Mouse (Mus musculus): Measurements from ENCODE around the gene Msx2. TPM values are rescaled to one million over a fixed set of nuclear protein-coding genes. Genes with fewer than 3 reads are reported as not detected.

Gene Msx2
- polyA plus RNA-seq, 1 experiment from 2014 or later, result not detected

GRCm38 (mm10) chr13:53426507-53426906 lies 46.4 kb downstream of the Msx2 start:
- Histone ChIP-seq H3K4me2 (ENCODE audit: low read depth, low read length) (no peak overlapping the region), H3K4me3 (ENCODE audit: low read depth, low read length) (no peak overlapping the region), H3K9ac (replicated peaks) (no peak overlapping the region), H3K4me1 (ENCODE audit: insufficient read depth) (no peaks in the 10 kb centered on the region), H3K27me3 (ENCODE audit: insufficient read depth, low read length) (no peaks in the 10 kb centered on the region), H3K27ac (ENCODE audit: low read depth) (no peak overlapping the region), H3K9me3 (ENCODE audit: low read length) (no peaks in the 10 kb centered on the region), H3K36me3 (replicated peaks; ENCODE audit: insufficient read depth, low read length) (no peaks in the 10 kb centered on the region)
- DNase-seq (peak; percentile 86), ATAC-seq (no peak)
- TF ChIP-seq EP300 (IDR thresholded peaks at IDR 0.05; ENCODE audit: low read depth), result no peak
- peak; percentile 98 for TF ChIP-seq CTCF (IDR thresholded peaks at IDR 0.05; ENCODE audit: low read depth)
- 19% methylated on average over 7 of the region's 7 CpGs for WGBS (ENCODE audit: insufficient replicate concordance)

- ATAC-seq, result no peak
- no peak overlapping the region for H3K27ac ChIP-seq (ENCODE audit: low read depth)
- WGBS (ENCODE audit: insufficient replicate concordance), result 59% methylated on average over 4 of the region's 4 CpGs
- no peak overlapping the region for H3K9ac ChIP-seq (replicated peaks)
- TF ChIP-seq CTCF (IDR thresholded peaks at IDR 0.05; ENCODE audit: low read depth), result no peak
- TF ChIP-seq EP300 (IDR thresholded peaks at IDR 0.05; ENCODE audit: low read depth), result no peak
- no peak overlapping the region for H3K4me2 ChIP-seq (ENCODE audit: low read depth, low read length)
- H3K4me1 ChIP-seq (ENCODE audit: insufficient read depth), result no peaks in the 10 kb centered on the region
- H3K9me3 ChIP-seq (ENCODE audit: low read length), result no peaks in the 10 kb centered on the region
- H3K4me3 ChIP-seq (ENCODE audit: low read depth, low read length), result no peak overlapping the region
- no peaks in the 10 kb centered on the region for H3K36me3 ChIP-seq (replicated peaks; ENCODE audit: insufficient read depth, low read length)
- H3K27me3 ChIP-seq (ENCODE audit: insufficient read depth, low read length), result no peaks in the 10 kb centered on the region
- DNase-seq, result no peak
These were observed 51.7 kb downstream of the Msx2 start for GRCm38 (mm10) chr13:53421189-53421588.

GRCm38 (mm10) chr13:53420741-53421140 lies 52.1 kb downstream of the Msx2 start:
- H3K4me1 ChIP-seq (ENCODE audit: insufficient read depth), result no peaks in the 10 kb centered on the region
- no peak overlapping the region for H3K27ac ChIP-seq (ENCODE audit: low read depth)
- 62% methylated on average over 4 of the region's 4 CpGs for WGBS (ENCODE audit: insufficient replicate concordance)
- no peak overlapping the region for H3K4me3 ChIP-seq (ENCODE audit: low read depth, low read length)
- ATAC-seq, result no peak
- no peak for TF ChIP-seq CTCF (IDR thresholded peaks at IDR 0.05; ENCODE audit: low read depth)
- TF ChIP-seq EP300 (IDR thresholded peaks at IDR 0.05; ENCODE audit: low read depth), result no peak
- no peak overlapping the region for H3K9ac ChIP-seq (replicated peaks)
- DNase-seq, result no peak
- no peak overlapping the region for H3K4me2 ChIP-seq (ENCODE audit: low read depth, low read length)
- H3K36me3 ChIP-seq (replicated peaks; ENCODE audit: insufficient read depth, low read length), result no peaks in the 10 kb centered on the region
- no peaks in the 10 kb centered on the region for H3K9me3 ChIP-seq (ENCODE audit: low read length)
- no peaks in the 10 kb centered on the region for H3K27me3 ChIP-seq (ENCODE audit: insufficient read depth, low read length)

GRCm38 (mm10) chr13:53419681-53420080 lies 53.2 kb downstream of the Msx2 start:
- ATAC-seq (no peak), DNase-seq (no peak)
- H3K36me3 ChIP-seq (replicated peaks; ENCODE audit: insufficient read depth, low read length), result no peaks in the 10 kb centered on the region
- no peaks in the 10 kb centered on the region; the same call in 1 of the 2 replicates for H3K4me1 ChIP-seq (ENCODE audit: insufficient read depth)
- H3K27me3 ChIP-seq (ENCODE audit: insufficient read depth, low read length), result no peaks in the 10 kb centered on the region
- H3K4me2 ChIP-seq (ENCODE audit: low read depth, low read length), result no peak overlapping the region
- no peaks in the 10 kb centered on the region for H3K9me3 ChIP-seq (ENCODE audit: low read length)
- TF ChIP-seq CTCF (IDR thresholded peaks at IDR 0.05; ENCODE audit: low read depth) (no peak), EP300 (IDR thresholded peaks at IDR 0.05; ENCODE audit: low read depth) (no peak)
- H3K4me3 ChIP-seq (ENCODE audit: low read depth, low read length), result no peak overlapping the region
- H3K9ac ChIP-seq (replicated peaks), result no peak overlapping the region
- no peak overlapping the region for H3K27ac ChIP-seq (ENCODE audit: low read depth)
- WGBS (ENCODE audit: insufficient replicate concordance), result 67% methylated on average over 8 of the region's 8 CpGs

- no peaks in the 10 kb centered on the region for H3K36me3 ChIP-seq (replicated peaks; ENCODE audit: insufficient read depth, low read length)
- ATAC-seq (no peak), DNase-seq (no peak)
- H3K4me1 ChIP-seq (ENCODE audit: insufficient read depth), result no peaks in the 10 kb centered on the region; the same call in 1 of the 2 replicates
- no peak overlapping the region for H3K4me3 ChIP-seq (ENCODE audit: low read depth, low read length)
- H3K27me3 ChIP-seq (ENCODE audit: insufficient read depth, low read length), result no peaks in the 10 kb centered on the region
- no peak overlapping the region for H3K4me2 ChIP-seq (ENCODE audit: low read depth, low read length)
- whole genome bisulfite sequencing (ENCODE audit: insufficient replicate concordance), result 82% methylated on average over 6 of the region's 6 CpGs
- no peaks in the 10 kb centered on the region for H3K9me3 ChIP-seq (ENCODE audit: low read length)
- no peak overlapping the region for H3K9ac ChIP-seq (replicated peaks)
- no peak overlapping the region for H3K27ac ChIP-seq (ENCODE audit: low read depth)
- no peak for TF ChIP-seq CTCF (IDR thresholded peaks at IDR 0.05; ENCODE audit: low read depth)
- TF ChIP-seq EP300 (IDR thresholded peaks at IDR 0.05; ENCODE audit: low read depth), result no peak
These were observed 55.2 kb downstream of the Msx2 start for GRCm38 (mm10) chr13:53417701-53418100.

Other genes starting within 250 kb of the Msx2 start
- 0.05 and 0.18 TPM in 2 replicates for gene Ror2, start 186.9 kb downstream of the Msx2 start, polyA plus RNA-seq (2015; fragmentation: Nextera tagmentation; extraction: Ambion mirVana)
- 10.2 and 10.3 TPM in 2 replicates for gene Sptlc1, start 95.7 kb downstream of the Msx2 start, polyA plus RNA-seq (2015; fragmentation: Nextera tagmentation; extraction: Ambion mirVana)

Data from liver, postnatal 0 days (tissue).